Mouse (Mus musculus) ES-E14 (cell line): ENCODE data around the gene Gm29797.

ENCODE experiments used
- CHD2 ChIP-seq: IDR thresholded peaks from 2 replicates; pipeline ENCODE4 v1.6.1; 2014; ENCODE audit warnings: mild to moderate bottlenecking, low read depth, low read length, inconsistent platforms
- HCFC1 ChIP-seq: IDR thresholded peaks from 2 replicates; pipeline ENCODE4 v1.6.1; 2012; ENCODE audit warnings: low read length, inconsistent platforms, borderline replicate concordance; ENCODE audit not compliant: insufficient read depth
- MAFK ChIP-seq: IDR thresholded peaks from 2 replicates; pipeline ENCODE4 v1.6.1; 2014; ENCODE audit warnings: mild to moderate bottlenecking, low read depth, low read length, inconsistent platforms; ENCODE audit not compliant: insufficient read depth
- ZC3H11A ChIP-seq: IDR thresholded peaks from 2 replicates; pipeline ENCODE4 v1.6.1; 2012; ENCODE audit warnings: low read depth, mild to moderate bottlenecking, inconsistent platforms, low read length, borderline replicate concordance

- no peak for TF ChIP-seq HCFC1
- TF ChIP-seq CHD2: no peak
- no peak for TF ChIP-seq MAFK
- TF ChIP-seq ZC3H11A: no peak
Observed at GRCm38 (mm10) chr2:181692304-181692703, 35.5 kb downstream of the Gm29797 start.
